Mouse (Mus musculus) common myeloid progenitor, adult 5-6 weeks (primary cell): ENCODE data around the gene Epb41l1. TPM values are rescaled to one million over a fixed set of nuclear protein-coding genes. Genes with fewer than 3 reads are reported as not detected.
A peak's percentile ranks its signal among the peaks of the same experiment; 100 is the strongest.

Source experiments
- ATAC-seq: replicated peaks from 2 replicates; pipeline ENCODE4 v1.8.0; 2016; ENCODE audit warnings: low read depth, mild to moderate bottlenecking, moderate TSS enrichment, inconsistent platforms; ENCODE audit not compliant: poor library complexity, severe bottlenecking
- total RNA-seq: library from RNA; stranded (forward); fragments of 200-1000, 187-1606 nt; gene quantifications from 2 replicates; pipeline ENCODE4 v1.2.3, GENCODE M21; 2017

Epb41l1 gene
- total RNA-seq, 1 experiment from 2014 or later = 1.3 TPM

DNA sequence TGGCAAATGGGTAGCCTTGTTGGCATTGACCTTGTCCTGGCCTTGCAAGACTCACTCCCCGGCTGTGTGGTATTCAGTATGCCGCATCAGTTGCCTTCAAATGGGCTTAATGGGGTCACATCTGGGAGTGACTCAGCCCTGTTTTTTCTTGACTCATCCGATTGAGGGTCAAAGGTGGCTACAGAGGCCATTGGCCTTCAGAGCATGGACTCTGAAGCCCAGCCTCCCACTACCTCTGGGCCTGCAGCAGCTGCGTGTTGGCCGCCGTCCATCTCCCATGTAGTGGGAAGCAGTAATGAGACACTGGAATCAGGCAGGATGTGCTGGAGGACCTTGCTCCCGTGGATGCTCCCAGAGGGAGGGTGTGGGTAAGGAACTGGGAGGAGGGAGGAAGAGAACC is 33.1 kb downstream of the Epb41l1 start:
- ATAC-seq = no peak

DNA sequence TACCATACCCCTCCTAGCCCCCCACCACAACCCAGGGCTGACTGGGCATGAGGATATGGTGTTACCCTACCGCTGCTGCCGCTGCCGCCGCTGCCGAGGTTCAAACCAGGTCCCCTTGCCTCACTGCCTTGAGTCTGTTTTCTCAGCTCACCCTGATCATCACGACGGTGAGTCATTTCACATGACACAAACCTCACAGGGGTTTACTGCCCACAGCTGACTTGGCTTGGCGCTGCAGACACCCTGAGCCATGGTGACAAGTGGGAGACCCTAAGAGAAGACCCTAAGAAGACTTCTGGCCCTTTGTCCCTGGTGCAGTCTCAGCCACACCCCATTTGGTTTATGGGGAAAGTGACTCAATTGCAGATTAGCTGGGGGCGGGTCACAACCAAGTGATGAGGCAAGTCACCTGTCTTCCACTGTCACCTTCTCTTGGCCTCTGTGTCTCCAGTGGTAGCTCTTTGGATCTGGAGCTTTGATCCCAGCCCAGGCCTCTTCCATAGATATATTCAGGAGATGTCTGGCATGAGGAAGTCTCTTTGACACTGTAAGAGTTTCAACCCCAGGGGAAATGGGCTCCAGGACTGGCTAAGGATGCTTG is 34.9 kb downstream of the Epb41l1 start:
- ATAC-seq = no peak

- no peak for ATAC-seq
Observed at GRCm38 (mm10) chr2:156456386-156457342, 36.0 kb downstream of the Epb41l1 start.

GRCm38 (mm10) chr2:156457343-156457717 is 36.6 kb downstream of the Epb41l1 start:
- 0 out of 2 replicates have a peak, but pooled peaks have one; percentile 22 for ATAC-seq

DNA sequence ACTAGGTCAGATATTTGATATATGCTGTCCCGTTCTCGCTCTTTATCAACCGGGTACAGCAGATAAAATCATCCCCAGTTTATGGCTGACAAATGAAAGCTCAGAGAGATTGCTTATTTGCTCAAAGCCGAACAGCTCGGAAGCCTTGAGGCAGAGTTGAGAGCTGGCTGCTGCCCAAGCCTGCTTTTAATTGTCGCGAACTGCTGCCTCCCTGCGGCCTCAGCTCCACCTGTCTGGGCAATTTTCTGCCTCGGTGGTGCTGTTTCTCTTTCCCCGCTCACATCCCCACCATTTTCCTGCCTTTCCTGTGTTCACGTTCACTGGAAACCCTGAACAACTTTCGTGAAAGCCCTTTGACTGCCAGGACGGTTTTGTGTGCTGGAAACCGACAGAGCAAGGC is 39.8 kb downstream of the Epb41l1 start:
- ATAC-seq = no peak

- ATAC-seq = 0 out of 2 replicates have a peak, but pooled peaks have one; percentile 42
Observed at GRCm38 (mm10) chr2:156462154-156463029, 41.7 kb downstream of the Epb41l1 start.

- ATAC-seq = no peak
Observed at GRCm38 (mm10) chr2:156464416-156464815, 43.7 kb downstream of the Epb41l1 start.

DNA sequence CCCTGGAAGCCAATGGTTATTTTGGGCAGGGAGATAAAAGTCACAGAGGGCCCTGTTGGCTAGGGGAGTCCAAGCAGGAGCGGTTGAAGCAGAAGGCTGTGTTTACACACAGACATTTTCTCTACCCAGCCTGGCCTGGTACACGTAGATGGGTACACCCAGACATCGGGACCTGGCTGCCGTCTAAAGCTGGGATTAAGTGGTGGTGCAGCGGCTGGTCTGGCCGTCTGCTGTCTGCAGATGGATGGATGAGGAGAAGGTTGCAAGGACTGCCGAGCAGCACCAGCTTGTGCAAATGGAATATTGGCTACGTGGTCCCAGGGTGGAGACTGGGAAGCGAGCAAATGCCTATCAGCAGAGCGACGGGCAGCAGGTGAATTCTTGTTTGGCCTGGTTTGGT is 46.8 kb downstream of the Epb41l1 start:
- ATAC-seq = no peak

- no peak for ATAC-seq
Observed at GRCm38 (mm10) chr2:156468890-156469289, 48.2 kb downstream of the Epb41l1 start.

DNA sequence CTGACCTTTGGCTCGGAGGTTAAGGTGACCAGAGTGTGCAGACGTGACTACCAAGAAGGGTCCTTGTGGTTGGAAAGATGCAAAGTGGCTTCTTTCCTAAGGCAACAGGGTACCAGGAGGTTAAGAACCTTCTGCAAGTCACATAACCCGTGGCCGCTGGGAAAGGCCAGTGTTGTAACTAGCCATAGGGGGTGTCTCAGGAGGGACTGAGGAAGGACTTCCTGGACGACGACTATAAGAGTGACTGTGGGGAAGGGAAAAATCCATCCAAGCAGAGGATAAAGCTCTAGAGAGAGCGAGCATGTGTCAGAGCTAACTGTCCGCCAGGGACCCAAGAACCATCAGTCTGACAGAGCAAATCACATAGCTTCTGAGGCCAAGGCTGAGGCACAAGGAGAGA is 48.8 kb downstream of the Epb41l1 start:
- ATAC-seq = no peak

- ATAC-seq = no peak
Observed at GRCm38 (mm10) chr2:156470938-156471337, 50.2 kb downstream of the Epb41l1 start.

DNA sequence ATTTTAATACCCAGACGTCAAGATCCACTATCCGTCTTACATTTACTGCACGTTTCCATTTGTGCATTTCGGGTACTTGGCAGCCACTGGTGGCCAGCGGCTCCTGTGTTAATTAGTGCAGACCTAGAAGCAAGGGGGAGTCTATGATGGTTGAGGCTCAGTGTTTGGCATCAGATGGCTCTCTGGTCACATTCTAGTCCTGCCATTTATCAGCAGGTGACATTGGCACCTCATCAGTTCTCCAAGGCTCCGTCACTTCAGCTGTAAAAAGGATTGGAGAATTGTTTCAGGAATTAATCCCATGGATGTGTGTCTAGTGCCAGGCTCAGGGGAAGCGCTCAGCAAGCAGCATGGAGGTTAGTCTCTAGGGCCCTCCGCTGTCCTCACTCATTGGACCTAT is 51.6 kb downstream of the Epb41l1 start:
- ATAC-seq = no peak

GRCm38 (mm10) chr2:156473696-156474095 is 53.0 kb downstream of the Epb41l1 start:
- ATAC-seq = no peak

DNA sequence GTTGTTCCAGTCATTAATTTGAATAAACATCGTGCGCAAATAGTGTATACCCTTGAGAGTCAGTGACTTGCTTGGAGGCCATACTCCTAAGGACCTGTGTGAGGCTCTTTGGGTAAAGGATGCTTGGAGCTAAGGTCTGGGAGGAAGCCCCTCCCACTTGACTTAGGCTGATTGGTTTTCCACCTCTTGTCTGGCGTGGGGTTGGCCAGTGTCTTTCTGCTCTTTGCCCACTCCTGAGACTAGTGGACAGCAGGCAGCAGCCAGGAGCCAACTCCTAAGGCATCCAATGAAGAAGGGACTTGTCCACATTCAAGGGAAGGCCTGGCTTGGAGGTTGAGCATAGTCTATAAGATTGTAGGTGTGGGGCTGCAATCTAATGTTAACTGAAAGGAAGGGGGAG is 53.4 kb downstream of the Epb41l1 start:
- no peak for ATAC-seq

DNA sequence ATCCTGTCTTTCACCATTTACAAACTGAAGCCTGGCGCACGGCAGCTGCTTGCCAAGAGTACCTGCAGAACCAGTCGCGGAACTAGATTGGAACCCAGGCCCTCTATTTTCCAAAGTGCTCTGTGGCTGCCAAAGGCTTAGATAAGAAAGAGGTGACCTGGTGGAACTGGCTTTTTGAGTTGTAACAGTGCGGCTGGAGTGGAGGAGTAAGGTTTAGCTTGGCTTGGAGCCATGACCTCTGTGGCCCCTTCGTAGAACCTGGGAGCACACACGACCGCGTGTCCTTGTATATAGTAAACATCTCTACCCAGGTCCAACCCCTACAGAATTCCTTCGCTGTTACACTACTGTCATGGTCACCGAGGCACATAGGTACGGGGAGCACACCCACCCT is 54.2 kb downstream of the Epb41l1 start:
- ATAC-seq = peak; percentile 8

DNA sequence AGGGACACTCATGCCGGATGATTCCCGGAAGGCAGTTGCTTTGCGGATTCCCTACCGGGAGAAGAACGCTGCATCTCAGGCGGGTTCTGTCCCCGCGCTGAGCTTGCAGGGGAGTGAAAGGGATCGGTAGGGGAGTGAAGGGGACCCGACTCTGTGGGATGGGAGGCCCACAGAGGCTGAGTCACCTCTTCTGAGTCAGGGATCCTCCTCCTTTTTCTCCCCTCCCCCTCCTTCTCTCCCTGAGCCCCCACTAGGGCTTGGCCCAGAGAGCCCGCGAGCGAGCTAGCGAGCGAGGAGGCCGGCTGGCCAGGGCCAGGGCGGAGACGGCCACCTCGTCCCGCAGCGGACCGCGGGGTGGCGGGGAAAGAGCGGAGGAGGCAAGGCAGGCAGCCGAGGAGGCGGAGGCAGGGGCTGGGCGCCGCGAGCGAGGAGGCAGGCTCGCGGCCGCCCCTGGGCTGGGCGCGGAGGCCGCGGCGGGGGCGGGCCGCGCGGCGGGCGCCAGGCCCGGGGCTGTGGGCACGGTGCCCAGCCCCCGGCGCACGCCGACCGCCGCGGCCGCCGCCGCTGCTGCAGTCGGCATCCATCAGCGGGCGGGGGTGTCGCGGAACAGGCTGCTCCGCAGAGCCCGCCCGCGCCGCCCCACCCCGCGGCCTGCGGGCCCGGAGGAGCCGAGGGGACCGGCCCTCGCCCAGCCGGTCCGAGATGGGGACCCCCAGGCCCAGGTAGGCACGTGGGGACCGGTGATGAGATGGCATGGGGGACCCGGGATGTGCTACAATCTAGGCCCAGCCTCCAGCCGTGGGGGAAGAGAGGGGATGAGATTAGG is 54.8 kb downstream of the Epb41l1 start:
- ATAC-seq = peak; percentile 48

- ATAC-seq = no peak
Observed at GRCm38 (mm10) chr2:156476111-156476747, 55.5 kb downstream of the Epb41l1 start.

- no peak for ATAC-seq
Observed at GRCm38 (mm10) chr2:156476748-156477151, 56.0 kb downstream of the Epb41l1 start.

GRCm38 (mm10) chr2:156478046-156478690 is 57.5 kb downstream of the Epb41l1 start:
- ATAC-seq = no peak
